Mouse (Mus musculus): ENCODE data around the gene Cryge. TPM values are rescaled to one million over a fixed set of nuclear protein-coding genes. Genes with fewer than 3 reads are reported as not detected.

The Cryge gene
- polyA plus RNA-seq, 1 experiment from 2014 or later = not detected

Other genes starting within 250 kb of the Cryge start
- 6.8 and 7.2 TPM in 2 replicates for gene Plekhm3, start 94.3 kb downstream of the Cryge start, polyA plus RNA-seq (2015; fragmentation: Nextera tagmentation; extraction: Ambion mirVana)
- gene Akr1cl, start 18.4 kb downstream of the Cryge start, polyA plus RNA-seq (2015; fragmentation: Nextera tagmentation; extraction: Ambion mirVana) = 0.32 and 0.97 TPM in 2 replicates
- not detected in 2 replicates for gene Crygd, start 12.3 kb upstream of the Cryge start, polyA plus RNA-seq (2015; fragmentation: Nextera tagmentation; extraction: Ambion mirVana)
- gene Crygc, start 22.5 kb upstream of the Cryge start, polyA plus RNA-seq (2015; fragmentation: Nextera tagmentation; extraction: Ambion mirVana) = not detected in 2 replicates
- 0.32 and 0.66 TPM in 2 replicates for gene Crygb, start 31.1 kb upstream of the Cryge start, polyA plus RNA-seq (2015; fragmentation: Nextera tagmentation; extraction: Ambion mirVana)
- not detected in 2 replicates for gene Cryga, start 52.2 kb upstream of the Cryge start, polyA plus RNA-seq (2015; fragmentation: Nextera tagmentation; extraction: Ambion mirVana)
- not detected in 2 replicates for gene Gm28845, start 68.4 kb upstream of the Cryge start, polyA plus RNA-seq (2015; fragmentation: Nextera tagmentation; extraction: Ambion mirVana)
- gene D630023F18Rik, start 72.1 kb upstream of the Cryge start, polyA plus RNA-seq (2015; fragmentation: Nextera tagmentation; extraction: Ambion mirVana) = 0.40 and 0.42 TPM in 2 replicates
- 65.2 and 65.4 TPM in 2 replicates for gene Idh1, start 135.4 kb upstream of the Cryge start, polyA plus RNA-seq (2015; fragmentation: Nextera tagmentation; extraction: Ambion mirVana)
- 5.5 and 6.3 TPM in 2 replicates for gene Pikfyve, start 135.5 kb upstream of the Cryge start, polyA plus RNA-seq (2015; fragmentation: Nextera tagmentation; extraction: Ambion mirVana)
- gene Pth2r, start 230.9 kb upstream of the Cryge start, polyA plus RNA-seq (2015; fragmentation: Nextera tagmentation; extraction: Ambion mirVana) = not detected in 2 replicates